Mouse (Mus musculus): ENCODE data around the gene Fbxo17.
"Not testable (repeated sequence)": the region's sequence is repeated elsewhere in the genome, so short reads cannot be mapped to it uniquely, and the experiment has no call there.

DNA sequence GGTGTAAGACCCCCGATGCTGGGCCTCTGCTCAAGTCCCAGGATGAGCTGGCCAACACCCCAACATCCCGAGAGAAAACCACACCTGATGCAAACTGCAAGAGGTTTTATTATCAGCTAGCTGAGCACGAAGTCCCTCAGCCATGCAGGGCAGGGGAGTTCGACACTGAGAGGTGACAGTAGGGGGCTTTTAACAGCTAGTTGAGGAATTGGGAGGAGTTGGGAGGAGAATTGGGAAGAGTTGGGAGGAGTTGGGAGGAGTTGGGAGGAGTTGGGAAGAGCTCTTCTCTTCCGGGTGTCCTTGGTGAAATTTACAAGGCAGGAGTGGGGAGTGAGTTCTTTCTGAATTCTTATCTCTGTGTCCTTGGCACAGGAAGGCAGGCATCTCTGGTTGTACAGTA, 43.8 kb upstream of the Fbxo17 start:
- not testable (repeated sequence) for TF ChIP-seq EP300 (optimal IDR thresholded peaks at IDR 0.05); CTCF (IDR thresholded peaks at IDR 0.05; ENCODE audit: low read depth)

All from stomach, postnatal 0 days (tissue).